Mouse (Mus musculus) left cerebral cortex, adult 9 months (tissue): ENCODE results near the gene Spata21.

ENCODE experiments used
- DNase-seq, 2 experiments: peaks; one replicate each; pipeline ENCODE4 v3.0.0; 2022; ENCODE audit warnings: low spot score in 2 of 2

The Spata21 gene

GRCm38 (mm10) chr4:141157485-141157884 lies 69.4 kb downstream of the Spata21 start:
- no peak for DNase-seq

- no peak for DNase-seq
Observed at GRCm38 (mm10) chr4:141158609-141159008, 70.5 kb downstream of the Spata21 start.

- no peak for DNase-seq
Observed at GRCm38 (mm10) chr4:141159093-141159492, 71.0 kb downstream of the Spata21 start.

GRCm38 (mm10) chr4:141159666-141160065 lies 71.5 kb downstream of the Spata21 start:
- no peak for DNase-seq

GRCm38 (mm10) chr4:141160193-141160592 lies 72.1 kb downstream of the Spata21 start:
- no peak for DNase-seq

GRCm38 (mm10) chr4:141161699-141162208 lies 73.6 kb downstream of the Spata21 start:
- DNase-seq = no peak
